Mouse (Mus musculus): ENCODE measurements at regions not wholly inside any gene's neighbourhood (a gene's known extent, or its start where the extent isn't known, plus 50 kb on each side); places are given as distances from the start of the nearest gene placed in this dataset.
A peak's percentile ranks its signal among the peaks of the same experiment; 100 is the strongest.

GRCm38 (mm10) chr7:40825141-40825742 is 72.9 kb upstream of the Vstm2b start:
- Histone ChIP-seq H3K27ac (ENCODE audit: low read length) (no peak overlapping the region), H3K36me3 (ENCODE audit: control insufficient read depth, insufficient read depth, low read length) (no peaks in the 10 kb centered on the region), H3K9ac (ENCODE audit: low read depth, low read length) (no peak overlapping the region), H3K9me3 (replicated peaks; ENCODE audit: control insufficient read depth, low read length, poor library complexity, severe bottlenecking) (no peaks in the 10 kb centered on the region), H3K27me3 (ENCODE audit: control insufficient read depth, insufficient read depth, low read depth, low read length) (no peaks in the 10 kb centered on the region), H3K4me2 (ENCODE audit: low read length) (no peak overlapping the region), H3K4me3 (ENCODE audit: low read depth, low read length) (no peak overlapping the region), H3K4me1 (ENCODE audit: control insufficient read depth, insufficient read depth, low read length) (no peaks in the 10 kb centered on the region)
- WGBS = 63% methylated on average over 7 of the region's 7 CpGs
- peak; percentile 33; the same call in 1 of the 2 replicates for ATAC-seq

GRCm38 (mm10) chr7:40829526-40829925 is 68.6 kb upstream of the Vstm2b start:
- H3K27ac ChIP-seq (ENCODE audit: low read length) = no peak overlapping the region
- no peaks in the 10 kb centered on the region for H3K36me3 ChIP-seq (ENCODE audit: control insufficient read depth, insufficient read depth, low read length)
- 91% methylated on average over 5 of the region's 5 CpGs for WGBS
- H3K4me1 ChIP-seq (ENCODE audit: control insufficient read depth, insufficient read depth, low read length) = no peaks in the 10 kb centered on the region
- ATAC-seq = no peak
- no peak overlapping the region for H3K4me3 ChIP-seq (ENCODE audit: low read depth, low read length)
- H3K27me3 ChIP-seq (ENCODE audit: control insufficient read depth, insufficient read depth, low read depth, low read length) = no peaks in the 10 kb centered on the region
- H3K4me2 ChIP-seq (ENCODE audit: low read length) = no peak overlapping the region
- no peak overlapping the region for H3K9ac ChIP-seq (ENCODE audit: low read depth, low read length)
- no peaks in the 10 kb centered on the region for H3K9me3 ChIP-seq (replicated peaks; ENCODE audit: control insufficient read depth, low read length, poor library complexity, severe bottlenecking)

GRCm38 (mm10) chr7:40831583-40831982 is 66.5 kb upstream of the Vstm2b start:
- no peaks in the 10 kb centered on the region for H3K9me3 ChIP-seq (replicated peaks; ENCODE audit: control insufficient read depth, low read length, poor library complexity, severe bottlenecking)
- 90% methylated on average over 4 of the region's 4 CpGs for WGBS
- no peak overlapping the region for H3K9ac ChIP-seq (ENCODE audit: low read depth, low read length)
- H3K27me3 ChIP-seq (ENCODE audit: control insufficient read depth, insufficient read depth, low read depth, low read length) = no peaks in the 10 kb centered on the region
- no peak overlapping the region for H3K27ac ChIP-seq (ENCODE audit: low read length)
- no peaks in the 10 kb centered on the region for H3K4me1 ChIP-seq (ENCODE audit: control insufficient read depth, insufficient read depth, low read length)
- H3K4me3 ChIP-seq (ENCODE audit: low read depth, low read length) = no peak overlapping the region
- H3K4me2 ChIP-seq (ENCODE audit: low read length) = no peak overlapping the region
- no peak for ATAC-seq
- no peaks in the 10 kb centered on the region for H3K36me3 ChIP-seq (ENCODE audit: control insufficient read depth, insufficient read depth, low read length)

GRCm38 (mm10) chr7:40842344-40842992 is 55.7 kb upstream of the Vstm2b start:
- Histone ChIP-seq H3K4me1 (ENCODE audit: control insufficient read depth, insufficient read depth, low read length) (no peaks in the 10 kb centered on the region), H3K36me3 (ENCODE audit: control insufficient read depth, insufficient read depth, low read length) (no peaks in the 10 kb centered on the region), H3K4me2 (ENCODE audit: low read length) (no peak overlapping the region), H3K4me3 (ENCODE audit: low read depth, low read length) (no peak overlapping the region), H3K27me3 (ENCODE audit: control insufficient read depth, insufficient read depth, low read depth, low read length) (no peaks in the 10 kb centered on the region), H3K9ac (ENCODE audit: low read depth, low read length) (no peak overlapping the region), H3K9me3 (replicated peaks; ENCODE audit: control insufficient read depth, low read length, poor library complexity, severe bottlenecking) (no peaks in the 10 kb centered on the region), H3K27ac (ENCODE audit: low read length) (no peak overlapping the region)
- WGBS = 69% methylated on average over 8 of the region's 8 CpGs
- ATAC-seq = peak; percentile 75

- H3K9me3 ChIP-seq (replicated peaks; ENCODE audit: control insufficient read depth, low read length, poor library complexity, severe bottlenecking) = no peaks in the 10 kb centered on the region
- no peak for ATAC-seq
- no peak overlapping the region for H3K4me3 ChIP-seq (ENCODE audit: low read depth, low read length)
- H3K27ac ChIP-seq (ENCODE audit: low read length) = no peak overlapping the region
- no peaks in the 10 kb centered on the region for H3K36me3 ChIP-seq (ENCODE audit: control insufficient read depth, insufficient read depth, low read length)
- H3K4me1 ChIP-seq (ENCODE audit: control insufficient read depth, insufficient read depth, low read length) = no peaks in the 10 kb centered on the region
- no peak overlapping the region for H3K4me2 ChIP-seq (ENCODE audit: low read length)
- H3K9ac ChIP-seq (ENCODE audit: low read depth, low read length) = no peak overlapping the region
- no peaks in the 10 kb centered on the region for H3K27me3 ChIP-seq (ENCODE audit: control insufficient read depth, insufficient read depth, low read depth, low read length)
- 84% methylated on average over 6 of the region's 6 CpGs for WGBS
Observed at GRCm38 (mm10) chr7:40846512-40846911, 51.6 kb upstream of the Vstm2b start.

Data from midbrain, embryonic 16.5 days (tissue).